Mouse (Mus musculus): ENCODE measurements at regions not wholly inside any gene's neighbourhood (a gene's known extent, or its start where the extent isn't known, plus 50 kb on each side); places are given as distances from the start of the nearest gene placed in this dataset.

- WGBS, result 80% methylated on average over 11 of the region's 11 CpGs
- Histone ChIP-seq H3K27me3 (ENCODE audit: control insufficient read depth, insufficient read depth, low read length) (no peaks in the 10 kb centered on the region), H3K4me1 (ENCODE audit: control insufficient read depth, insufficient read depth, low read length) (0 out of 2 replicates have a peak, but pooled peaks cover 8% of the 10 kb centered on the region), H3K9ac (replicated peaks; ENCODE audit: low read depth, low read length) (no peak overlapping the region), H3K27ac (ENCODE audit: low read length) (no peak overlapping the region), H3K4me2 (replicated peaks; ENCODE audit: low read depth, low read length) (no peak overlapping the region), H3K36me3 (ENCODE audit: control insufficient read depth, insufficient read depth, low read length) (no peaks in the 10 kb centered on the region), H3K9me3 (ENCODE audit: control insufficient read depth, low read depth, low read length) (no peaks in the 10 kb centered on the region), H3K4me3 (ENCODE audit: low read depth, low read length) (no peak overlapping the region)
- ATAC-seq (ENCODE audit: insufficient number of reproducible peaks, insufficient read depth, low FRiP score, low read depth), result no peak
Measured at GRCm38 (mm10) chr9:47386646-47387045, 143.3 kb upstream of the Cadm1 start.

- WGBS, result 24% methylated on average over 4 of the region's 4 CpGs
- Histone ChIP-seq H3K4me2 (replicated peaks; ENCODE audit: low read depth, low read length) (no peak overlapping the region), H3K4me3 (ENCODE audit: low read depth, low read length) (no peak overlapping the region), H3K9me3 (ENCODE audit: control insufficient read depth, low read depth, low read length) (no peaks in the 10 kb centered on the region), H3K27ac (ENCODE audit: low read length) (no peak overlapping the region), H3K9ac (replicated peaks; ENCODE audit: low read depth, low read length) (no peak overlapping the region), H3K4me1 (ENCODE audit: control insufficient read depth, insufficient read depth, low read length) (0 out of 2 replicates have a peak, but pooled peaks cover 8% of the 10 kb centered on the region), H3K27me3 (ENCODE audit: control insufficient read depth, insufficient read depth, low read length) (no peaks in the 10 kb centered on the region), H3K36me3 (ENCODE audit: control insufficient read depth, insufficient read depth, low read length) (no peaks in the 10 kb centered on the region)
- ATAC-seq (ENCODE audit: insufficient number of reproducible peaks, insufficient read depth, low FRiP score, low read depth), result no peak
Measured at GRCm38 (mm10) chr9:47387221-47387620, 142.8 kb upstream of the Cadm1 start.

- Histone ChIP-seq H3K9me3 (ENCODE audit: control insufficient read depth, low read depth, low read length) (no peaks in the 10 kb centered on the region), H3K27me3 (ENCODE audit: control insufficient read depth, insufficient read depth, low read length) (no peaks in the 10 kb centered on the region), H3K4me2 (replicated peaks; ENCODE audit: low read depth, low read length) (no peak overlapping the region), H3K27ac (ENCODE audit: low read length) (no peak overlapping the region), H3K4me3 (ENCODE audit: low read depth, low read length) (no peak overlapping the region), H3K4me1 (ENCODE audit: control insufficient read depth, insufficient read depth, low read length) (0 out of 2 replicates have a peak, but pooled peaks cover 8% of the 10 kb centered on the region), H3K36me3 (ENCODE audit: control insufficient read depth, insufficient read depth, low read length) (no peaks in the 10 kb centered on the region), H3K9ac (replicated peaks; ENCODE audit: low read depth, low read length) (no peak overlapping the region)
- 30% methylated on average over 8 of the region's 8 CpGs for WGBS
- no peak for ATAC-seq (ENCODE audit: insufficient number of reproducible peaks, insufficient read depth, low FRiP score, low read depth)
Measured at GRCm38 (mm10) chr9:47387716-47388300, 142.2 kb upstream of the Cadm1 start.

GRCm38 (mm10) chr9:47389901-47390300 lies 140.1 kb upstream of the Cadm1 start:
- Histone ChIP-seq H3K4me1 (ENCODE audit: control insufficient read depth, insufficient read depth, low read length) (0 out of 2 replicates have a peak, but pooled peaks cover 3% of the 10 kb centered on the region), H3K4me2 (replicated peaks; ENCODE audit: low read depth, low read length) (no peak overlapping the region), H3K9ac (replicated peaks; ENCODE audit: low read depth, low read length) (no peak overlapping the region), H3K27me3 (ENCODE audit: control insufficient read depth, insufficient read depth, low read length) (no peaks in the 10 kb centered on the region), H3K9me3 (ENCODE audit: control insufficient read depth, low read depth, low read length) (no peaks in the 10 kb centered on the region), H3K36me3 (ENCODE audit: control insufficient read depth, insufficient read depth, low read length) (no peaks in the 10 kb centered on the region), H3K27ac (ENCODE audit: low read length) (no peak overlapping the region), H3K4me3 (ENCODE audit: low read depth, low read length) (no peak overlapping the region)
- WGBS, result 92% methylated on average over 6 of the region's 6 CpGs
- no peak for ATAC-seq (ENCODE audit: insufficient number of reproducible peaks, insufficient read depth, low FRiP score, low read depth)

GRCm38 (mm10) chr9:47391669-47392068 lies 138.3 kb upstream of the Cadm1 start:
- no peak for ATAC-seq (ENCODE audit: insufficient number of reproducible peaks, insufficient read depth, low FRiP score, low read depth)
- H3K4me3 ChIP-seq (ENCODE audit: low read depth, low read length), result no peak overlapping the region
- H3K9me3 ChIP-seq (ENCODE audit: control insufficient read depth, low read depth, low read length), result no peaks in the 10 kb centered on the region
- no peaks in the 10 kb centered on the region for H3K27me3 ChIP-seq (ENCODE audit: control insufficient read depth, insufficient read depth, low read length)
- H3K4me2 ChIP-seq (replicated peaks; ENCODE audit: low read depth, low read length), result no peak overlapping the region
- WGBS, result 76% methylated on average over 5 of the region's 5 CpGs
- H3K4me1 ChIP-seq (ENCODE audit: control insufficient read depth, insufficient read depth, low read length), result 0 out of 2 replicates have a peak, but pooled peaks cover 3% of the 10 kb centered on the region
- no peak overlapping the region for H3K9ac ChIP-seq (replicated peaks; ENCODE audit: low read depth, low read length)
- H3K36me3 ChIP-seq (ENCODE audit: control insufficient read depth, insufficient read depth, low read length), result no peaks in the 10 kb centered on the region
- H3K27ac ChIP-seq (ENCODE audit: low read length), result no peak overlapping the region

- H3K36me3 ChIP-seq (ENCODE audit: control insufficient read depth, insufficient read depth, low read length), result no peaks in the 10 kb centered on the region
- no peak overlapping the region for H3K27ac ChIP-seq (ENCODE audit: low read length)
- ATAC-seq (ENCODE audit: insufficient number of reproducible peaks, insufficient read depth, low FRiP score, low read depth), result no peak
- WGBS, result 6% methylated on average over 2 of the region's 2 CpGs
- H3K4me3 ChIP-seq (ENCODE audit: low read depth, low read length), result no peak overlapping the region
- no peaks in the 10 kb centered on the region for H3K9me3 ChIP-seq (ENCODE audit: control insufficient read depth, low read depth, low read length)
- no peaks in the 10 kb centered on the region for H3K27me3 ChIP-seq (ENCODE audit: control insufficient read depth, insufficient read depth, low read length)
- H3K9ac ChIP-seq (replicated peaks; ENCODE audit: low read depth, low read length), result no peak overlapping the region
- no peaks in the 10 kb centered on the region; the same call in 1 of the 2 replicates for H3K4me1 ChIP-seq (ENCODE audit: control insufficient read depth, insufficient read depth, low read length)
- no peak overlapping the region for H3K4me2 ChIP-seq (replicated peaks; ENCODE audit: low read depth, low read length)
Measured at GRCm38 (mm10) chr9:47399598-47399997, 130.4 kb upstream of the Cadm1 start.

- Histone ChIP-seq H3K4me3 (ENCODE audit: low read depth, low read length) (no peak overlapping the region), H3K9me3 (ENCODE audit: control insufficient read depth, low read depth, low read length) (no peaks in the 10 kb centered on the region), H3K27ac (ENCODE audit: low read length) (no peak overlapping the region), H3K4me2 (replicated peaks; ENCODE audit: low read depth, low read length) (no peak overlapping the region), H3K4me1 (ENCODE audit: control insufficient read depth, insufficient read depth, low read length) (no peaks in the 10 kb centered on the region; the same call in 1 of the 2 replicates), H3K27me3 (ENCODE audit: control insufficient read depth, insufficient read depth, low read length) (no peaks in the 10 kb centered on the region), H3K36me3 (ENCODE audit: control insufficient read depth, insufficient read depth, low read length) (no peaks in the 10 kb centered on the region), H3K9ac (replicated peaks; ENCODE audit: low read depth, low read length) (no peak overlapping the region)
- 17% methylated on average over 7 of the region's 7 CpGs for WGBS
- no peak for ATAC-seq (ENCODE audit: insufficient number of reproducible peaks, insufficient read depth, low FRiP score, low read depth)
Measured at GRCm38 (mm10) chr9:47400117-47400823, 129.7 kb upstream of the Cadm1 start.

GRCm38 (mm10) chr9:47401511-47401910 lies 128.5 kb upstream of the Cadm1 start:
- 87% methylated on average over 11 of the region's 11 CpGs for WGBS
- no peak overlapping the region for H3K4me2 ChIP-seq (replicated peaks; ENCODE audit: low read depth, low read length)
- no peaks in the 10 kb centered on the region for H3K9me3 ChIP-seq (ENCODE audit: control insufficient read depth, low read depth, low read length)
- H3K36me3 ChIP-seq (ENCODE audit: control insufficient read depth, insufficient read depth, low read length), result no peaks in the 10 kb centered on the region
- no peak overlapping the region for H3K4me3 ChIP-seq (ENCODE audit: low read depth, low read length)
- ATAC-seq (ENCODE audit: insufficient number of reproducible peaks, insufficient read depth, low FRiP score, low read depth), result no peak
- H3K27me3 ChIP-seq (ENCODE audit: control insufficient read depth, insufficient read depth, low read length), result no peaks in the 10 kb centered on the region
- no peak overlapping the region for H3K9ac ChIP-seq (replicated peaks; ENCODE audit: low read depth, low read length)
- H3K27ac ChIP-seq (ENCODE audit: low read length), result no peak overlapping the region
- H3K4me1 ChIP-seq (ENCODE audit: control insufficient read depth, insufficient read depth, low read length), result no peaks in the 10 kb centered on the region; the same call in 1 of the 2 replicates

Data from stomach, embryonic 14.5 days (tissue).